Mouse (Mus musculus) B cell, adult 2 months (primary cell): ENCODE data around the gene Rab9.

Source experiments
- DNase-seq, 2 experiments: peaks; one replicate each; pipeline ENCODE4 v3.0.0; 2022

Gene Rab9

GRCm38 (mm10) chrX:166479365-166479983 is at the start of gene Rab9:
Gene Rab9 (minus strand): TSS chrX:166479867.
- DNase-seq = peak; percentile 93 to 96

GRCm38 (mm10) chrX:166528126-166528525 is 48.5 kb upstream of the Rab9 start:
- DNase-seq = no peak

GRCm38 (mm10) chrX:166525637-166526315 is 46.1 kb upstream of the Rab9 start:
- DNase-seq = no peak

GRCm38 (mm10) chrX:166520782-166521181 is 41.1 kb upstream of the Rab9 start:
- no peak for DNase-seq

GRCm38 (mm10) chrX:166518345-166518744 is 38.7 kb upstream of the Rab9 start, which contains the start of gene Tceanc:
Gene Tceanc (minus strand): TSS chrX:166518567.
- DNase-seq = no peak

- no peak for DNase-seq
These were observed 37.0 kb upstream of the Rab9 start for GRCm38 (mm10) chrX:166516631-166517030.

GRCm38 (mm10) chrX:166515923-166516322 is 36.3 kb upstream of the Rab9 start:
- DNase-seq = no peak

GRCm38 (mm10) chrX:166514035-166514434 is 34.4 kb upstream of the Rab9 start:
- peak; percentile 48 to 56 for DNase-seq

- no peak for DNase-seq
These were observed 32.4 kb upstream of the Rab9 start for GRCm38 (mm10) chrX:166512071-166512470.

- DNase-seq = peak in 1 of 2 experiments; percentile 1
These were observed 31.4 kb upstream of the Rab9 start for GRCm38 (mm10) chrX:166511107-166511506.

- DNase-seq = peak; percentile 92 to 93
These were observed 30.4 kb upstream of the Rab9 start for GRCm38 (mm10) chrX:166509761-166510738.

- DNase-seq = no peak
These were observed 24.8 kb upstream of the Rab9 start for GRCm38 (mm10) chrX:166504421-166504820.

GRCm38 (mm10) chrX:166499496-166500190 is 20.0 kb upstream of the Rab9 start:
- no peak for DNase-seq

- no peak for DNase-seq
These were observed 18.1 kb upstream of the Rab9 start for GRCm38 (mm10) chrX:166497771-166498170.

- no peak for DNase-seq
These were observed 15.4 kb upstream of the Rab9 start for GRCm38 (mm10) chrX:166495052-166495451.

- DNase-seq = no peak
These were observed 869 bp downstream of the Rab9 start for GRCm38 (mm10) chrX:166478631-166479364.

- no peak for DNase-seq
These were observed 2.3 kb downstream of the Rab9 start for GRCm38 (mm10) chrX:166477393-166477792.

GRCm38 (mm10) chrX:166472612-166473011 is 7.1 kb downstream of the Rab9 start:
- DNase-seq = no peak

- DNase-seq = peak; percentile 20 to 64
These were observed 11.3 kb downstream of the Rab9 start for GRCm38 (mm10) chrX:166468321-166468720.

GRCm38 (mm10) chrX:166455525-166455924 is 24.1 kb downstream of the Rab9 start:
- DNase-seq = no peak

- DNase-seq = no peak
These were observed 25.3 kb downstream of the Rab9 start for GRCm38 (mm10) chrX:166454331-166454730.

GRCm38 (mm10) chrX:166453532-166453931 is 26.1 kb downstream of the Rab9 start:
- no peak for DNase-seq
